Mouse (Mus musculus): ENCODE measurements around the gene Rab1b. TPM values are rescaled to one million over a fixed set of nuclear protein-coding genes. Genes with fewer than 3 reads are reported as not detected.

Gene Rab1b
- polyA plus RNA-seq, 1 experiment = 31.8 TPM

GRCm38 (mm10) chr19:5108271-5108575, 1.4 kb upstream of the Rab1b start:
- Histone ChIP-seq H3K4me1 (ENCODE audit: control insufficient read depth, insufficient read depth, low read length) (peaks cover 1% of the 10 kb centered on the region; the same call in 1 of the 2 replicates), H3K27ac (ENCODE audit: control insufficient read depth, insufficient read depth, low read depth, low read length, poor library complexity) (no peak overlapping the region), H3K4me3 (replicated peaks; ENCODE audit: control insufficient read depth, low read depth, low read length) (no peak overlapping the region)
- TF ChIP-seq CTCF (IDR thresholded peaks at IDR 0.05; ENCODE audit: control insufficient read depth, insufficient read depth, low read length) = no peak
- 52% methylated on average over 5 of the region's 5 CpGs for WGBS

GRCm38 (mm10) chr19:5107556-5108270, 841 bp upstream of the Rab1b start:
- Histone ChIP-seq H3K4me1 (ENCODE audit: control insufficient read depth, insufficient read depth, low read length) (peaks cover 1% of the 10 kb centered on the region; the same call in 1 of the 2 replicates), H3K4me3 (replicated peaks; ENCODE audit: control insufficient read depth, low read depth, low read length) (no peak overlapping the region), H3K27ac (ENCODE audit: control insufficient read depth, insufficient read depth, low read depth, low read length, poor library complexity) (no peak overlapping the region)
- TF ChIP-seq POLR2A (IDR thresholded peaks at IDR 0.05; ENCODE audit: borderline replicate concordance, control insufficient read depth, low read depth, low read length) = no peak
- 84% methylated on average over 18 of the region's 18 CpGs for WGBS

- H3K27ac ChIP-seq (ENCODE audit: control insufficient read depth, insufficient read depth, low read depth, low read length, poor library complexity) = peak overlapping the region; percentile 87
- under 1% methylated on average over 9 of the region's 9 CpGs for WGBS
- TF ChIP-seq POLR2A (IDR thresholded peaks at IDR 0.05; ENCODE audit: borderline replicate concordance, control insufficient read depth, low read depth, low read length) (no peak), CTCF (IDR thresholded peaks at IDR 0.05; ENCODE audit: control insufficient read depth, insufficient read depth, low read length) (no peak)
- peak overlapping the region; percentile 82 for H3K4me3 ChIP-seq (replicated peaks; ENCODE audit: control insufficient read depth, low read depth, low read length)
- peaks cover 1% of the 10 kb centered on the region; the same call in 1 of the 2 replicates for H3K4me1 ChIP-seq (ENCODE audit: control insufficient read depth, insufficient read depth, low read length)
These were observed 798 bp downstream of the Rab1b start for GRCm38 (mm10) chr19:5106074-5106473.

- WGBS = 10% methylated on average over 45 of the region's 48 CpGs
- Histone ChIP-seq H3K4me3 (replicated peaks; ENCODE audit: control insufficient read depth, low read depth, low read length) (no peak within 1 kb of the TSS), H3K27ac (ENCODE audit: control insufficient read depth, insufficient read depth, low read depth, low read length, poor library complexity) (no peak within 1 kb of the TSS), H3K4me1 (ENCODE audit: control insufficient read depth, insufficient read depth, low read length) (no peaks in the 10 kb centered on the region)
- TF ChIP-seq CTCF (IDR thresholded peaks at IDR 0.05; ENCODE audit: control insufficient read depth, insufficient read depth, low read length) = no peak
- TF ChIP-seq POLR2A (IDR thresholded peaks at IDR 0.05; ENCODE audit: borderline replicate concordance, control insufficient read depth, low read depth, low read length) = no peak
These were observed 8.3 kb downstream of the Rab1b start, which contains the start of gene Cnih2 for GRCm38 (mm10) chr19:5098363-5099143. Cnih2 (minus strand) TSS chr19:5098521.

GRCm38 (mm10) chr19:5097521-5098362, 9.1 kb downstream of the Rab1b start:
- WGBS = 11% methylated on average over 31 of the region's 31 CpGs
- no peak overlapping the region for H3K4me3 ChIP-seq (replicated peaks; ENCODE audit: control insufficient read depth, low read depth, low read length)
- no peak overlapping the region for H3K27ac ChIP-seq (ENCODE audit: control insufficient read depth, insufficient read depth, low read depth, low read length, poor library complexity)
- TF ChIP-seq CTCF (IDR thresholded peaks at IDR 0.05; ENCODE audit: control insufficient read depth, insufficient read depth, low read length) = no peak
- TF ChIP-seq POLR2A (IDR thresholded peaks at IDR 0.05; ENCODE audit: borderline replicate concordance, control insufficient read depth, low read depth, low read length) = no peak
- H3K4me1 ChIP-seq (ENCODE audit: control insufficient read depth, insufficient read depth, low read length) = no peaks in the 10 kb centered on the region

GRCm38 (mm10) chr19:5095887-5096474, 10.9 kb downstream of the Rab1b start:
- Histone ChIP-seq H3K4me3 (replicated peaks; ENCODE audit: control insufficient read depth, low read depth, low read length) (no peak overlapping the region), H3K27ac (ENCODE audit: control insufficient read depth, insufficient read depth, low read depth, low read length, poor library complexity) (no peak overlapping the region), H3K4me1 (ENCODE audit: control insufficient read depth, insufficient read depth, low read length) (no peaks in the 10 kb centered on the region)
- TF ChIP-seq CTCF (IDR thresholded peaks at IDR 0.05; ENCODE audit: control insufficient read depth, insufficient read depth, low read length) (no peak), POLR2A (IDR thresholded peaks at IDR 0.05; ENCODE audit: borderline replicate concordance, control insufficient read depth, low read depth, low read length) (no peak)
- 8% methylated on average over 9 of the region's 9 CpGs for WGBS

GRCm38 (mm10) chr19:5094746-5095417, 12.0 kb downstream of the Rab1b start:
- no peak overlapping the region for H3K27ac ChIP-seq (ENCODE audit: control insufficient read depth, insufficient read depth, low read depth, low read length, poor library complexity)
- no peaks in the 10 kb centered on the region for H3K4me1 ChIP-seq (ENCODE audit: control insufficient read depth, insufficient read depth, low read length)
- 50% methylated on average over 11 of the region's 11 CpGs for WGBS
- no peak for TF ChIP-seq POLR2A (IDR thresholded peaks at IDR 0.05; ENCODE audit: borderline replicate concordance, control insufficient read depth, low read depth, low read length)
- no peak for TF ChIP-seq CTCF (IDR thresholded peaks at IDR 0.05; ENCODE audit: control insufficient read depth, insufficient read depth, low read length)
- H3K4me3 ChIP-seq (replicated peaks; ENCODE audit: control insufficient read depth, low read depth, low read length) = no peak overlapping the region
